Mouse (Mus musculus): ENCODE data around the gene Gm42715. TPM values are rescaled to one million over a fixed set of nuclear protein-coding genes. Genes with fewer than 3 reads are reported as not detected.
"Not testable (repeated sequence)": the region's sequence is repeated elsewhere in the genome, so short reads cannot be mapped to it uniquely, and the experiment has no call there.

Gene Gm42715
- total RNA-seq, 2 experiments from 2014 or later, result 8.6 to 8.7 TPM

DNA sequence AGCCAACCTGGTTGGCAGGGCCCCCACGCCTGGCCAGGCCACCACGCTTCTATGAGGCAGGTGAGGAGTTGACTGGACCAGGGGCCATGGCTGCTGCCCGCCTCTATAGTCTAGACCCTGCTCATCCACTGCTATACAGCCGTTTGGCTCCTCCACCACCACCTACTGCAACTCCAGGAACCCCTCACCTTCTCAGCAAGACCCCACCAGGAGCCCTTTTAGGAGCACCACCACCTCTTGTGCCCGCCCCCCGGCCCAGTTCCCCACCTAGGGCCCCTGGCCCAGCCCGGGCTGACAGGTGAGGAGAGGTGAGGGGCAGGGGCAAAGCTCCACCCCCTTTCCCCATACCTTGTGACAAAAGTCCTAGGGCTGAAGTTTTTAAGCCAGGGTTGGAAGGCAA lies 29.4 kb upstream of the Gm42715 start:
- DNase-seq (ENCODE audit: extremely low spot score in 1 of 2, low spot score in 2 of 2), result no peak
- intact Hi-C loops (cut with DNase I), result no loop called here

- DNase-seq (ENCODE audit: extremely low spot score in 1 of 2, low spot score in 2 of 2), result no peak
- intact Hi-C loops (cut with DNase I), result no loop called here
Measured at GRCm38 (mm10) chr7:127491846-127492245, 27.5 kb upstream of the Gm42715 start.

GRCm38 (mm10) chr7:127494648-127495047 lies 24.7 kb upstream of the Gm42715 start:
- no peak for DNase-seq (ENCODE audit: extremely low spot score in 1 of 2, low spot score in 2 of 2)
- intact Hi-C loops (cut with DNase I), result loop anchor here (5.0 kb wide), 1 partner anchor 132 kb away; no protein-coding TSS in a partner anchor

DNA sequence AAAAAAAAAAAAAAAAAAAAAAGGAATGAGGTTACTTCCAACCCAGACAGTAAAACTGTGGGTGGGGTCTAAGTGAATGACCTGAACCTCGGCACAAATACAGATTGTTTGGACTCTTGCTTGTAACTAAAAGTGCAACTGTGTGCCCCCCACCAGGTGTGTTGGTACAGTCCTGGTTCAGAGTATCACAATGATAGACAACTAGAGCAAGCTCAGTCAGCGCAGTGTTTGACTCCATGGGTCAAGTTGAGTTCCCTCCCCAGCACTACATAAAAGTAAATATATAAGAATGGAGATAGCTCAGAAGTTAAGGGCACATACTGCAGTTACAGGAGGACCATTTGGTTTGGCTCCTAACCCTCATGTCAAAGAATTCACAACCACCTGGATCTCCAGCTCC lies 22.0 kb upstream of the Gm42715 start:
- intact Hi-C loops (cut with DNase I), result loop anchor here (5.0 kb wide), 1 partner anchor 135 kb away; no protein-coding TSS in a partner anchor
- no peak for DNase-seq (ENCODE audit: extremely low spot score in 1 of 2, low spot score in 2 of 2)

GRCm38 (mm10) chr7:127498407-127498806 lies 21.0 kb upstream of the Gm42715 start:
- DNase-seq (ENCODE audit: extremely low spot score in 1 of 2, low spot score in 2 of 2), result no peak
- intact Hi-C loops (cut with DNase I), result loop anchor here (5.0 kb wide), 1 partner anchor 136 kb away; no protein-coding TSS in a partner anchor

- intact Hi-C loops (cut with DNase I), result no loop called here
- no peak for DNase-seq (ENCODE audit: extremely low spot score in 1 of 2, low spot score in 2 of 2)
Measured at GRCm38 (mm10) chr7:127508291-127508690, 11.1 kb upstream of the Gm42715 start.

- intact Hi-C loops (cut with DNase I); DNase-seq (ENCODE audit: extremely low spot score in 1 of 2, low spot score in 2 of 2): not testable (repeated sequence)
Measured at GRCm38 (mm10) chr7:127509830-127510229, 9.6 kb upstream of the Gm42715 start.

DNA sequence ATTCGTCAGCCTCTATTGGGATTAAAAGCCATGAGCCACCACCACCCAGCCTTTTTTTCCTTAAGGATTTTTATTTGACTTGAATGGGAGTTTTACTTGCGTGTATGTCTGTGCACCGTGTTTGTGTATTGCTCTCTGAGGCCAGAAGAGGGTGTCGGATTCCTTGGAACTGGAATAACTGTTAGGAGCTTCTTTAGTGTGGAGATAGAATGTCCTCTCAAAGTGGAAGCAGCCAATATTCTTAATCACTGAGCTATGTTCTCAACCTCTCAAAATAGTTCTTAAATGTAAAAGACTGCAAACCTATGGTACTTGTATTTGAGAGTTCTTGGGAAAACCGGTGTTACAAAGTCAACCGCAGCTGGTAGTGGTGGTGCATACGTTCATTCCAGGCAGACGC lies 8.1 kb upstream of the Gm42715 start:
- intact Hi-C loops (cut with DNase I), result no loop called here
- peak in 1 of 2 experiments; percentile 16 for DNase-seq (ENCODE audit: extremely low spot score in 1 of 2, low spot score in 2 of 2)

- intact Hi-C loops (cut with DNase I), result no loop called here
- peak; percentile 96 to 97 for DNase-seq (ENCODE audit: extremely low spot score in 1 of 2, low spot score in 2 of 2)
Measured at GRCm38 (mm10) chr7:127511808-127512230, 7.6 kb upstream of the Gm42715 start, which contains the start of gene Srcap. Gene Srcap, plus strand, starts transcription at chr7:127511983.

- DNase-seq (ENCODE audit: extremely low spot score in 1 of 2, low spot score in 2 of 2), result peak; percentile 81 to 95
- intact Hi-C loops (cut with DNase I), result no loop called here
Measured at GRCm38 (mm10) chr7:127512231-127513015, 7.0 kb upstream of the Gm42715 start.

DNA sequence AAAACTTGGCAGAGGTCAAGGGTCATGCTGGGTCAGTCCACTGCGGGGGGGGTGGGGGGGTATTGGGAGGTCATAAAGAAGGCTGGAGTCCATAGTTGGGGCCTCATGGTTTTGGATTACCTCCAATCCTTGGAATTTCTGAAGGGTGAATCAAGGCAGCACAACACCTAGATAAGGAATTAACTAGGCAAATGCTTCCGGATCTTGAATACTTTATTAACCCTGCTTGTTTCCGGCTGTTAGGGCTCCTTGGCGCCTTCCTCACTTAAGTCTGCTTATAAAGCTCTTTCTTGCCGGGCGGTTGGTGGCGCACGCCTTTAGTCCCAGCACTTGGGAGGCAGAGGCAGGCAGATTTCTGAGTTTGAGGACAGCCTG lies 6.4 kb upstream of the Gm42715 start:
- intact Hi-C loops (cut with DNase I), result no loop called here
- DNase-seq (ENCODE audit: extremely low spot score in 1 of 2, low spot score in 2 of 2), result no peak

DNA sequence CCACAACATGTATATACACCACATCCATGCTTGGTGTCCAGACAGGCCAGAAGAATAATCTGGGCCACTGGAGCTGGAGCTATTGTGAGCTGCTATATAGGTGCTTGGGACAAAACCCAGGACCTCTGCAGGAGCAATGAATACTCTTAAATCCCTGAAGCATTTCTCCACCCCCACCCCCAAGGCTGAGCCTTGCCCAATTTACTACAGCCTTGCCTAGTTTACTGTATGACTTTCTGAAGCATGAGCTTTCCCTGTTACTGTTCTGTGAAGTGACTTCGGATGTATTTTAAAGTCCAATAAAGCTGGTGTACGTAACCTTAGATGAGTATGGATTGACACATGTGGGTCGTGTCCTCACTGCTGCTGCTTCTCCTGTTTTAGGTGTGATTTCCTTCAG lies 5.6 kb upstream of the Gm42715 start:
- no peak for DNase-seq (ENCODE audit: extremely low spot score in 1 of 2, low spot score in 2 of 2)
- intact Hi-C loops (cut with DNase I), result no loop called here

DNA sequence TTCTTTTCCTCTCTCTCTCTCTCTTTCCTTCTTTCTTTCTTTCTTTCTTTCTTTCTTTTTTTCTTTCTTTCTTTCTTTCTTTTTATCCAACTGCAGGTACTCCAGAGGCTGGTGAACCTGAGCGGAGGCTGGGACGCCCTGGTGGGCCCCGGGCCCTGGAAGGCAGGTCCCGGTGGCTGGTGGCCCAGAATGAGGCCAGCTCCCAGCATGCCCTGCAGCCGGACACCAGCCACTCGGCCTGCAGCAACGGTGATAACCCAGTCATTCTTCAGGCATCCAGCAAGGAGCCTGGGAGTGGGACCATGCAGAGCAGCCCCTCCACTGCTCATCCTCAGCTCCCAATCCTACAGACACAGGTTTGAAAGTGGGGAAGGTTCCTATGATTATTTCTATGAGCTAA lies 3.5 kb upstream of the Gm42715 start:
- no peak for DNase-seq (ENCODE audit: extremely low spot score in 1 of 2, low spot score in 2 of 2)
- intact Hi-C loops (cut with DNase I), result no loop called here

DNA sequence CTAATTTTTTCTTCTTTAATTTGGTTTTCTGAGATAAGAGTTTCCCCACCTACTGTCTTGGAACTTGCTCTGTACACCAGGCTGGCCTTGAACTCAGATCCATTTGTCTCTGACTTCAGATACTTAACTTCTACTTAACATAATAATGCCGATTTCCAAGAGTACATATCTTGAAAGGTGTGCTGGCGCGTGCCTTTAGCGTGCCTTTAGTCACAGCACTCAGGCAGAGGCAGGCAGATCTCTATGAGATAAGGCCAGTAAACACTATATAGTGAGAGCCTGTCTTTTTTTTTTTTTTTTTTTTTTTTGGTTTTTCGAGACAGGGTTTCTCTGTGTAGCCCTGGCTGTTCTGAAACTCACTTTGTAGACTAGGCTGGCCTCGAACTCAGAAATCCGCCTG lies 3.0 kb upstream of the Gm42715 start:
- no peak for DNase-seq (ENCODE audit: extremely low spot score in 1 of 2, low spot score in 2 of 2)
- intact Hi-C loops (cut with DNase I), result no loop called here

DNA sequence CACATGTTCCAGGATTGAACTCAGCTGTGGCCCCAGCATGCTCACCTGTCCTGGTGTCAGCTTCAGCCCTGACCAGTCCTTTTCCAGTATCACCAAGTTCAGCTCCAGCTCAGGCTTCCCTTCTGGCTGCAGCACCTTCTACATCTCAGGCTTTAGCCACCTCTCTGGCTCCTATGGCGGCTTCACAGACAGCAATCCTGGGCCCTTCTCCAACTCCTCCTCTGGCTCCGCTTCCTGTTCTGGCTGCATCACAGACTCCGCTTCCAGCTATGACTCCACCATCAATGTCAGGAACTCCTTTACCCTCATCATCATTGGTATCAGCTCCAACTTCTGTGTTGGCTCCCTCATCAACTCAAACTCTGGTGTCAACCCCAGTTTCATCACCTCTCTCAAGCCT lies 22.3 kb downstream of the Gm42715 start:
- intact Hi-C loops (cut with DNase I), result no loop called here
- DNase-seq (ENCODE audit: extremely low spot score in 1 of 2, low spot score in 2 of 2), result no peak

DNA sequence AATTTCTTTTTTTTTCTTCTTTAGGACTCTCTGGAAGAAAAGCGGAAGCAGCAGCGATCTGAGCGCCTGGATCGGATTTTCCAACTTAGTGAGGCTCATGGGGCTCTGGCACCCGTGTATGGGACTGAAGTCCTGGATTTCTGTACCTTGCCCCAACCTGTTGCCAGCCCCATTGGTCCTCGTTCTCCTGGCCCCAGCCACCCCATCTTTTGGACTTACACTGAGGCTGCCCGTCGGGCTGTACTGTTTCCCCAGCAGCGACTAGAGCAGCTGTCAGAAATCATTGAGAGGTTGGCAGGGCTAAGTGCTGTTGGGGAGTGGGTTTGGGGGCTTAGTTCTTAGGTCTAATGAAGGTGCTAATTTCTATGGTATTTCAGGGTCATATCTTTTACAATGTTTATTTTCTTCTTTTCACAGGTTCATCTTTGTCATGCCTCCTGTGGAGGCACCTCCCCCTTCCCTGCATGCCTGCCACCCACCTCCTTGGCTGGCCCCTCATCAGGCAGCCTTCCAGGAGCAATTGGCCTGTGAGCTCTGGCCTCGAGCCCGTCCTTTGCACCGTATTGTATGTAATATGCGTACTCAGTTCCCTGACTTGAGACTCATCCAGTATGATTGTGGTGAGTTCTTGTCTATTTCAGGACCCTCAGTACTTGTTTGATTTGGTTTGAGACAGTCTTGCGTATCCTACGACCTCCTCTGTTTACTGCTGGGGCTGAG lies 29.9 kb downstream of the Gm42715 start:
- intact Hi-C loops (cut with DNase I), result no loop called here
- DNase-seq (ENCODE audit: extremely low spot score in 1 of 2, low spot score in 2 of 2), result no peak

- DNase-seq (ENCODE audit: extremely low spot score in 1 of 2, low spot score in 2 of 2), result no peak
- intact Hi-C loops (cut with DNase I), result no loop called here
Measured at GRCm38 (mm10) chr7:127551558-127551957, 32.2 kb downstream of the Gm42715 start.

GRCm38 (mm10) chr7:127560580-127560979 lies 41.2 kb downstream of the Gm42715 start:
- intact Hi-C loops (cut with DNase I), result no loop called here
- no peak for DNase-seq (ENCODE audit: extremely low spot score in 1 of 2, low spot score in 2 of 2)

GRCm38 (mm10) chr7:127561340-127561858 lies 42.0 kb downstream of the Gm42715 start, which contains the start of gene Tmem265:
Gene Tmem265, plus strand, starts transcription at chr7:127561390.
- intact Hi-C loops (cut with DNase I), result no loop called here
- DNase-seq (ENCODE audit: extremely low spot score in 1 of 2, low spot score in 2 of 2), result no peak

Data from left cerebral cortex, postnatal 10 days (tissue).